Mouse (Mus musculus) retina, embryonic 14.5 days (tissue): ENCODE results near the gene Pla2g2d.

Source experiments
- DNase-seq: peaks from one replicate; pipeline ENCODE4 v3.0.0-alpha.2; 2015; ENCODE audit warnings: low spot score

Gene Pla2g2d

DNA sequence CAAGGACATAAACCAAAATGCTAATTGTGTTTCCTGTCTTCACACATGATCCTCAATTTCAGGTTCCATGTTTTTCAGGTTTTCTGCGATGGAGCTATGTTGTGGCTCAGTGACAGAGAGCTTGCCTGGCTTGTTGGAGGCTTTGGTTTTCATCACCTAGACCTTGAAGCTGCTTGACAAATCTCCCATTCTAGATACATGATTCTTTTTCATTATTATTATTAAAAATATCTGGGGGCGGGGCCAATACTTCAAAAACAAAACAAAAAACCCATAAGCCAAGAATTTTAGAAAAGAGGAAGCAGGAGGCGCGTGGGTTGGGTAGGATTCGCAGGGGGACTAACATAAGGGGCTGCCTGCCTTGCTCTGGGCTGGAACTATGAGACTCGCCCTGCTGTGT is at the start of gene Pla2g2d:
Gene Pla2g2d (plus strand): TSS at position 301 of the 400 bp plus-strand sequence.
- no peak for DNase-seq

DNA sequence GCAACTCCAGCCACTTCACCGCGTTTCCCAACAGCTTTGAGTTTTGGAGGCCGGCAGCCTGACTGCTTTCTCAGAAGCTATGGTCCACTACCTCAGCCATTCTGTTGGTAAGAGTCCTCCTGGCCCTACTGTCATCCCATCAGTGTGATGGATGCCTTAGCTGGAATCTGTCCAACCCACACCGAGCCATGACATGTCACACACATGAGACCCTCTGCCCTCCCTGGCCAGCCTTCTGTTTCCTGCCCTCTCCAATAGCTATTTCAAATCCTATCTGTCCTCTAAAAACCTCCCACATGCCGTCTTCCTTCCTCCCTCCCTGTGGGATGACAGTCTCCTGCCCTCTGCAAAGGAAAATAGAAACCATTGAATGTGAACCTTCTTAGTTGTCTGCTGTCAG is 49.8 kb upstream of the Pla2g2d start:
- no peak for DNase-seq

DNA sequence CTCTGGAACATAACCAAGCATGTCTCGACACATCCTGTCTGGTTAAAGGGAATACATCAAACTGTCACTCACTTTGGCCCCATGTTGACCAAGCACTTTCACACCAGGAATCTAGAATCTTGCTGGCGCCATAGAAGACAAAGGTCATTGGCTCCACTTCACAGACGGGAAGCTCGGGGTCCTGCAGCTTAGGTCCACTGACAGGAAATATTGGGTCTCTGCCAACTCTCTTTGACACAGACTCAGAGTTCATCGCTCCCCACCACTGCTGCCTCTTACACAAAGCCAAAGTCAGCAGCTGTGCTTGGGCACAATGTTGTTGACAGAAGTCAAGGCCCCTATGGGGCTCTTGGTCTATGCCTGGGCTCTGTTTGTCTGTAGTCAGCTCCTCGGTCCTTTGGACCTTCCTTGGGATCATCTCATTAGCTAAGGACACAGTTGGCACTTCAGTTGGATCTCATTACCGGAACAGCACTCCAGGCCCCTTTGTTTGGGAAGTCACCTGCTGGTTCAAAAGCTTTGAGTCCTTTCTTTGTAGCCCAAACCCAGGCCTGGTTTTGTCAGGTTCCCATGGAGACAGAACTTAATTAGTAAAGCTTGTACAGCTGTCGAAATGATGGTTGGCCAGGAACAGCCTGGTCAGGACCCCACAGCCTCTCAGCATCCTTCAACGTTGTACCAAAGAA is 46.4 kb upstream of the Pla2g2d start:
- DNase-seq = peak; percentile 62

DNA sequence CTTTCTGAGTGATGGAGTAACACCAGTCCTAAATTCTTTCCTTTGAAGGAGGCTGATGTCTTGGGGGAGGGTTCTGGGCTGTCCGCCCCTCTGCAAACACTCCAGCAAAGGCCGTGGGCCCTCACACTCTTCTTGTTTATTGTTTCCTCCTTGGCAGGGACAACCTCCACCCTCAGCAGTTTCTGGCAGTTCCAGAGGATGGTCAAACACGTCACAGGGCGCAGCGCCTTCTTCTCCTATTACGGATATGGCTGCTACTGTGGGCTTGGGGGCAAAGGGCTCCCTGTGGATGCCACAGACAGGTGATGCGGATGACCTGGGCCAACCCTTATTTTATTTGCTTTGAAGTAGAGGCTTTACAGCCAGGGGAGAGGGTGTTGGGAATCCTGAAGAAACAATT is 41.4 kb upstream of the Pla2g2d start:
- no peak for DNase-seq

DNA sequence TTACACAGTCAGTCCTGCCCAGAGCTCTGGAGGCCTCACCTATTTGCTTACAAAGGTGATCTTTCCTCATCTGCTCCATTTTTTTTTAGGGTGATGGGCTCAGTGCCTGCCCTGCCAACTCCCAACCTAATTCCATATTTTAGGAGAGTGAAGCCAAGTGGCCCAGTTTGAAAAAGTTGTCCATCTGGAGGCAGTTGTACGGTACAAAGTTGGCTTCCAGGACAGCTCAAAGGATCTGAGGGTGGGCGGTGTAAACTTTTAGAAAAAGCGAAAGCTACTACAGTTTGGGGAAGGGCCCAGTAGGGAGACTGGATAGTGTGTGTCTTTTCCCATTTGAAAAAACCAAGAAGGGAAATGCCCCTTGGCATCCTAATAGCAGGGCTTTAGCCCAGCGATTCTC is 40.7 kb upstream of the Pla2g2d start:
- DNase-seq = no peak

DNA sequence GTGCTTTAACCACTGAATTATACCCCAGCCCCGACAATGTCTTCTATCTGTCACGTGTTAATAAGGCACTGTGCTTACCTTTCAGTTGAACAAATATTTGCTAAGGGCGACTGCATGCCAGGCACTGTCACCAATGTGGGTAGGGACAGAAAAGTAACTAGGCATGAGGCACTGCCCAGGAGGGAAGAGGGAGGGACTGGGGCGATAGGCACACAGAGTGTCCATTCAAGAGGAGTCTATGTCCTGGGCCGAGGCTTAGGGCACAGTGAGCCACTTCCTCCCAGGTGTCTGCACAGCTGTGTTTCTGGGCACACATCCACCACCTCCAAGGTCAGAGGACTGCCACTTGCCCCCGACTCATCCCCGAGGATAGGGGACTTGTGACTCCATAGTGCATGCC is 38.5 kb upstream of the Pla2g2d start, which contains the start of gene Ubxn10:
Gene Ubxn10 (minus strand): TSS at position 137 of the 400 bp plus-strand sequence.
- no peak for DNase-seq

DNA sequence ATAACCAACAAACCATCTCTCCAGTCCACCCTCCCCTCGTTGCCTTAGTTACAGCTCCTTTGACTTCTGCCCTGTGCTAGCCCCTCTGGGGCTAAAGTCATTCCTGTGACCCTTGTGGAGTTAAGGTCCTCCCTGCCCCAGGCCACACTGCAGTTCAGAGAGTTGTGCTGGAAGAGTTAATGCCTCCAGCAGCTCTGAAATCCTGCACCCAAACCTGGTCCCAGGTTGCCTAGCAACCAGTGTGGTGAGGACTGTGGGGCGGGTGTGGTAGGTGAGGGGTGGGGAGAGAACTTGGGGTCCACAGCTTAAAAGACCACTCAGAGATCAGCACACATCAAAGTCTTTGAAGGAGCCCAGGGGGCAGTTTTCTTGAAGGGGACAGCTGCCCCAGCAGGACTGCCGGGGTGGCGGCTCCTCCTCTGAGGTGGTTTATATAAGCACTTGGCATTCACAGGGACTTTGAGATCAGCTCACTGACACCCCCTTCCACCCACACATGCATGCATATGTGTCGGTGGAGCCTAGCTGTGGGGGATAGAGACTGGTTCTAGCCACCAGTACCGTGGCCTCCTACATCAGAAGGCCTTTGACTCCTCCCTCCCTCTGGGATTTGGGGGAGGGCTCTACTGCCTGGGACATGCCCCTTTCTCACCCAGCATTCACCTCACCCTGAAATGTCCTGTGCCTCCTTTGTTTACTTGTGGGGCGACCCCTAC is 36.2 kb upstream of the Pla2g2d start:
- DNase-seq = peak; percentile 20

DNA sequence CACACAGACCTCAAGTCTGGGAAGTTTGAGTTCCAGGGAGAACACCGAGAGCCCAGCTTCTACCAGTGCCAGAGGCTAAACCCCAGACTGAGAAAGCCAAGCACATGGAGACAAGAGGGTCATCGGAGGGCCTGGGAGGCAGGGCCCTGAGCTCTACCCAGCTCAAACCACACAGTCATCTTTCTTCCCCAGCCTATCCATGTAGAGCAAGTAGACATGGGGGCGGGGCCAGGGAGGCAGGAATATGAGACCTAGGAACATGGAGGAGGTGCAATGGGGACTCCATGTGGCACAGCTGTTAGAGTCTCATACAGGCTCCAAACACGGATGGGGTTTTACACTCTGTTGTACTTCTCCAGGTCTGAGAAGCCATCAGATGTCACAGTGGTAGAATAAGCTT is 29.7 kb upstream of the Pla2g2d start:
- DNase-seq = peak; percentile 40

DNA sequence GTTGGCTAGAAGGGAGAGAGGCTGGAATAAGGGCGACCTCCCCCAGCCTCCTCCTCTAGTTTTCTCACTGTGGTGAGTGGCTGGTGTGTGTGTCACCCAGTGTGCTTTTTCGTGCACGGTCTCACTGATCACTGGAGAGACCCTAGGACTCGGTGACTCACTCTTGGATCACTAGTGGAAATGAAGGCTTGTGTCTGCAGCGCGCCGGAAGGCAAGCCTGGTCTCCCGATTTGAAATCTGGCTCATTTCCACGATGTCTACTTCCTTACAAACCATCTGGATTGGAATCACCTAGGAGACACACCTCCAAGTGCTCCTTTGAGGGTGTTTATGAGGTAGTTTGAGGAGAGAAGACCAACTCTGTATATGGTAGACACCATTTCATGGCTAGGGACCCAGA is 28.7 kb upstream of the Pla2g2d start:
- DNase-seq = no peak

DNA sequence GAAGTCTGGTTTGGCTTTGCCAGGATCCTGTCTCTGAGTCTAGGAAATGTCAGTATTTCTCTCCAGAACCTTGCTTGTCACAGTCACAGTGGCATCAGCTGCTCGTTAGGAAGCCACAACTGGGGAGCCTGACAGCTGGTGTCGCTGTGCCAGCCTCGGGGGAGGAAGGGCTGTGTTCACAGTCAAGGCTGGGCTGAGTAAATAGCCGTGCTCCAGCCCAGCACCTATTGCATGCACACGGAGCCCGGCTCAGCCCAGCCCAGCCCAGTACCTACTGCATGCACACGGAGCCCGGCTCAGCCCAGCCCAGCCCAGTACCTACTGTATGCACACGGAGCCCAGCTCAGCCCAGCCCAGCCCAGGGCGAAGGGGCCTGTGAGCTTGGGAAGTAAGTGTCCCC is 27.7 kb upstream of the Pla2g2d start:
- DNase-seq = no peak

DNA sequence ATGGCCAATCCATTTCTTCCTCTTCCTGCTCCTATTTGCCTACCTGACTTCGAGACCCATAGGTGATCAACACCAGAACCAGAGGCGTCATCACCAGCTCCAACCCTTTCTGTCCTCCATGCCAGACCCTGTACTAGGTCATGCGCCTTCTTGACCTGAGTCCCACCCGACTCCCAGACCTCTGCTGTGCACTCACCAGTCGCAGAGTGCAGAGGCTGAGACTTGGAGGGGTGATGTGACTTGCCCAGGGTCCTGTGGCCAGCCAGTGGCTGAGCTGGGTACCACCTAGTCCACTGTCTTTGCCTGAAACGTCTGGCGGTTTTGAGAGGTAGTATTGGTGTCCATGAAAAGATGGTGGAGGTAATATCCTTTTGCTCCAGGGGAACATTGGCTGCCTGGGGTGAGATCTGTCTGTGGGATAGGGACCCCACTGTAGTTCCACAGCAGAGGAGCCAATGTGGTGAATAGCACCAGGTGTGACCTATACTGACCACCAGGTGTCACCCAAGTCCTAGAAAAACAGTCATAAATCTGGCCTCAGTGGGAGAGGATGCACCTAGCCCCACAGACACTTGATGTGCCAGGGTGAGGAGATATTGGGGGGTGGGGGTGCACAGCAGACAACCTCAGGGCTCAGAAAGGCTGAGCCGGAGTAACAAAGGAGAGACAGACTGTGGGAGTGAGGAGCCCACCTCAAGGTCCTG is 27.0 kb upstream of the Pla2g2d start:
- peak; percentile 75 for DNase-seq

DNA sequence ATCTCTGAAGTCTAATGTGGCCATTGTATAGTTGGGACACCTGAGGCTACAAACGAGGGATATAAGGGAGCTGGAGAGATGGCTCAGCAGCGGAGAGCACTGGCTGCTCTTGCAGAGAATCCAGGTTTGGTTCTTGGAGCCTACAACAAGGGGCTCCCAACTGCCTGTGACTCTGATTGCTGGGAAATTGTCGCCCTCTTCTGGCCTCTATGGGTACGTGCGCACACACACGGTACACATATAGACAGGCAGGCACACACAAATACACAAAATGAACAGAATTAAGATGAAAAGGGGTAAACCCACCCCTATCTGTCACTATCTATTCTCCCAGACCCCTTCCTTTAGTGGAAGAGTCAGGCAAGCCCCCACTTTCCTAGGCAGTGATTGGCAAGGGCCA is 22.9 kb upstream of the Pla2g2d start:
- no peak for DNase-seq

DNA sequence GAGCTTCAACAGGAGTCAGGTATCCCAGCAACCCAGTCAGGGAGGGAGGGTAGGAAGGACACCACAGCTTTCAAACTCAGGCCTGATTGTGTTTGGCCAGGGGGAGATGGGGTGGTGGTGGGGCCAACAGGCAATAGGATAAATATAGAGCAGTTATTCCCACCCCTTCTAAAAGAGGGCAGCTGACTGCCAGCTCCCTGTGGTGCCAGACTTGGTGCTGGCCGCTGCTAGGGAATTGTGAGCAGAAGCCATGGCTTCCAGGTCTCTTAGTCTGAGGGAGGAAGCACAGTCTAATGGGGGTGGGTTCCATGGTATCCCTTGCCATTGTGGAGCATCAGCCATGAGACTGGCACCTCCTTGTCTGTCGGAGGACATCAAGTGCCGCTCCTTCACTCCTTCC is 21.9 kb upstream of the Pla2g2d start:
- no peak for DNase-seq

DNA sequence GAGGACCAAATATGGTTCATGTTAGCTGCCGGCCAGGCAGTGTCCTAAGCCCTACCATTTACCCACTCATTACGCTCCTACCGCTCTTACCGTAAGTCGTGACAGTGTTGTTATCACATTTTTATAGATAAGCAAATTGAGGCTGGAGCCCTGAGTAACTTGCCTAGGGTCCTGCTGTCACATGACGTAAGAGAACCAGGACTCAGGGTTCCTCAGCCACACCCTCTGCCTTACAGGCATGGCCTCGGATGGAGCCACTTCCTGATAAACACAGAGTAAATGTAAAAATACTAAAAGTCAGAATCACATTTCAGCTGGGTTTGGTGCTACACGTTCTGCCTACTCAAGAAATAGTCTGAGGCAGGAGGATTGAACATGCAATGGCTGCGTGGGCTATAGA is 21.1 kb upstream of the Pla2g2d start:
- DNase-seq = no peak

DNA sequence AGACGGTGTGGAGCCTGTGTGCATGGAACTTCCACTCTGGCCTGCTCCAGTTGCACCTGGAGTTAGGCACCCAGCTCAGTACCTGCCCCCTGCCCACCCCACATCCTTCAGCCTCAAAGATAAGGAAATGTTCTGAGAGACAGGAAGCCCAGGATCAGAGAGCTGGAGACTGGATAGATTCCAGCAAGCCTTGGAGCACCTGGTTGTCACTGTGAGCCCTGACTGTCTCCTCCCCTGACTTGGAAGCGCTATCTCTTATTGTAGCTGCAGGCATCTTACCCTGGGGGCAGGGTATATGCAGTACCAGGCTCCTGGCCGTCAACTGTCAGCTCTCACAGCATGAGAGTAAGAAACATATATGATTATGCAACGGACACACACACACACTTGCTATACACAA is 20.1 kb upstream of the Pla2g2d start:
- no peak for DNase-seq

DNA sequence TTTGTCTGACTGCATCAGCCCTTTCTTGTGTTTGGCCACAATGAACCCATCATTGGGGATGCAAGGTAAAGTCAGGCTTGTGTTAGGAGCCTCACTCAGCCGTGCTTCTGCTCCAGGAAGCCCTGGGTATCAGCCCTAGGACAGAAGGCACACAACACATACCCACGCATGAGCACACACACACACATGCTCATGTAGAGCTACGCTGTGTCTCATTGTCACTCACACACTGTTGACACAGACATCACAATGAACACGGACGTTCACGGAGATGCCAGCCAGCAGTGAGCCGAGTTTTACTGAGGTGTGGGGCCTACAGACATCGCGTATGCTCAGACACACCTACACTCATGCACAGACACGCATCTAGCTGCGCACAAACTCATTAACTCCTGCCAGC is 19.6 kb upstream of the Pla2g2d start:
- DNase-seq = no peak

DNA sequence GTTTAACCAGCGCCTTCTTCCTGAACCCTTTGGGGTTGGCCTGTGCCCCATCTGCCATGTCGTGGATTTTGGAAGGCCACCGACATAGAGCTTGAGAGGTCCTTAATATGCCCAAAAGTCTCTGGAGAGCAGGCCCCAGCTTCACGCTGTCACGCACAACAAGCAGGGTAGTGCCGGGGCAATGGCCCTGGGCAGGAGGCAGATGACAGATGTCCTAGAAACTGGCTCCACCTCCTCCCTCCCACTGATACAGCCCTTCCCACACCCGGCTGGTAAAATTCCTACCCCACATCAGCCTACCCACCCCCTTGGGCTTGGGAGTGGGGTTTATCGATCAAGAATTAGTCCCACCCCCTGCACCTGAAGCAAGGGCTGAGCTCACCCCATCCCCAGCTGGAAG is 18.1 kb upstream of the Pla2g2d start, which contains the start of gene Pla2g2f:
Gene Pla2g2f (minus strand): TSS at position 211 of the 400 bp plus-strand sequence.
- no peak for DNase-seq

DNA sequence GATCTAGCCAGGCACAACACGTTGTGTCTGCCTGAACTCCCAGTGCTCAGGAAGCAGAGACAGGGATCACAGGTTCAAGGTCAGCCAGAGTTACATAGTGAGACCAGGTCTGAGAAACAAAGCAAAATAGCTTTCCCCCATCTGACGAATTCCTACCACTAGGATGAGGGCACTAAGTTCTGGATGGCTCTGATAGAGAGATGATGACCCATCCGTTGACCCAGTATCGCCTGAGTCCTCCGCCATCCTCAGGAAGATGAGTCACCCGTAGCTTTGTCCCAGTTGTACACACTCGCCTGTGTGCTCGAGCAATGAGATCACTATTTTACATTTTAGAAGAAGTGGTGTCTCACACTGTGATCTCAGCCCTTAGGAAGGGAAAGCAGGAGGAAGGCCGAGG is 13.3 kb upstream of the Pla2g2d start:
- DNase-seq = no peak

DNA sequence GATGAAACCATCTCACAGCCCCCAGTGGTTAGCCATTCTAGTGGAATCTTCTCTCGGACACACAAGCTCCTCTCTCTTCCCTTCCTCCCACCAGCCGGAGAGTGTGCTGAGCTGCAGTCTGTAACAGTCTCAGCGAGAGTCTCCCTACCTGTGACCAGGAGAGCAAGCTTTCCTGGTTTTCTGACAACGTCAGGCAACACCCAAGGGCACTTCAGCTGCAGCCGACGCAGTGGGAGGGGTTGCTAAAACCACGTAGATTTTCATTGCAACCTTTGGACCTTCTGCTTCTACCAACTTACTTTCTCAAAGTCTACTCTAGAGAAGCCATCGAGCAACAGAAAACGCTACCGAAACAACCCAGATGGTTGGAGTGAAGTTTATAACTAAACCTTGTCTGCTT is 3.6 kb upstream of the Pla2g2d start:
- DNase-seq = no peak

DNA sequence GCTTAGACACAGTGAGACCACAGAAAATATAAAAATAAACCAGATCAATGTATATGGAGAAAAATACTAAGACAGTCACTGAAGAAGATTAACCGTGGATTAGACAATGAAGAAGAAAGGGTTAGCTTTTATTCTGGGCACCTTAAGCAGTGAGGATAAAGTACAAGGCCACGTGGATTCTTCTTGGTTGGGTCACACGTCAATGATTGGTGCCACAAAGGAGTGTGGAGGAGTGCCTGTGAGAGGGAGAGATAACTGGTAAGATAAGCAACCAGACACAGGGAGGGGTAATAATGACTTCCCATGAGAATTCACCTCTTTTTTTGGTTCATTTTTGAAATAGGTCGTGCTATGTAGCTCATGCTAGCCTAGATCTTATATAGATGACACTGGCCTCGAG is 3.1 kb upstream of the Pla2g2d start:
- DNase-seq = no peak

DNA sequence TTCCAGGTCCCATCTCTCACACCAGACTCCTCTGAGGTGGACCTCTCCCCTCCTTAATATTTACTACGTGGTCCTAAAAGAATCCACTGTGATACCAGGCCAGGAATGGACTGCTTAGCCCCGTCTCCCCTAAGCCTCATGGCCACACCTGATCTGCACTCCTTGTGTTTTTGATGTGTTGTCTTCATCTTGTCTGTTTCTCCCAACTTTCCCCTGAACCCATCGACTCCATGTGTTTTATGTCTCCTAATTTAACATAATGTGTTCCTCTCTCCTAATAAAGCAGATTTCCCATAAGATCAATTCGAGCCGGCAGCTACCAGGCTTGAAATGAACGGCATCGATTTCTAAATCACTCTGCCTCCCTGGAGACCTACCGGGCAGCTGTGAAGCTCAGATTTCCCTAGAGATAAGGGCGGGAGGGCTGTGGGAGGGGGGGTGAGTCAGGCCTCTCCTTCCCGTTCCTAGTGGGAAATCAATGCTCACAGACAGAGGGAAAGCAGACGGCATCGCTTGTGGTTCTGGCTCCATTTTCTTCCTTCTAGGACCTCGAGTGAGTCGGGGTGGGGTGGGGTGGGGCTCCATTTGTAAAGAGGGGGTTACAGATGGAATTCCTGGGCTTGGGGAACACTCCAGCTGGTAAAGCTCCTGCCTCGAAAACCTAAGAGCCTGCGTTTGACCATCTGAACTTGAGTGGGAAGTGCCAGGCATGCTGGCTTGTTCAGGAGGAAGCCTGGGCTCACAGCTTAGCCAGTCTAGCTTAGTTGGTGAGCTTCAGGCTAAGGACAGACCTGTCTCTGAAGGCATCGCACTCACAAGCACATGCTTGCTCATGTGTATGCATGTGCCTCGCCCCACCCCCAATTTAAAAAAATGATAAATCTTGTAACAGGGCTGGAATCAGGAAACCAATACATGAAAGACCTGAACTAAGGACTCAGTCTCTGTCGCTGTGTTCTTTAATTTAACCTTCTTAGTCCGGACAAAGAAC is 2.2 kb downstream of the Pla2g2d start:
- DNase-seq = peak; percentile 65

DNA sequence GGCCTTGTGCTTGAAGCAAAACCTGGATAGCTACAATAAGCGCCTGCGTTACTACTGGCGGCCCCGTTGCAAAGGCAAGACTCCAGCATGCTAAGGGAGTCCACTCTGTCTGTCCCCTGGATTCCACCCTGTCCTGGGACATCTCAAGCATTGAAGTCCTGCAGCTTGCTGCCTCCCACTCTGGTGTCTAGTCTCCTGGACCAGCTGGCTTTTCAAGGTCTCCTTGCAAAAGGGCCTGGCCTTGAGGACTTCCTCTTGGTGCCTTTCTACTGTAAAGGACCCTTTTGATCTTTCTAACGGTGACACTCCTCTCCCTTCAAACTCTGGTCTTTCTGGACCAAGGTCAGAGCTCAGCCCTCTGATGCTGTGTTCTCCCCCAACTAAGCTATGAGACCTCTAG is 4.8 kb downstream of the Pla2g2d start:
- no peak for DNase-seq
